Mouse (Mus musculus) embryo, embryonic 11 days (tissue): Measurements from ENCODE around the gene Mmp24.

Experiments
- DNase-seq: peaks from one replicate; pipeline ENCODE4 v3.0.0-alpha.2; 2015

The Mmp24 gene

GRCm38 (mm10) chr2:155862573-155863300 is 87.6 kb downstream of the Mmp24 start:
- peak; percentile 61 for DNase-seq

GRCm38 (mm10) chr2:155863301-155863867 is 88.2 kb downstream of the Mmp24 start:
- DNase-seq: peak; percentile 47
